Mouse (Mus musculus) monocyte, adult 2 months (primary cell): ENCODE measurements around the gene Cfap58.

Experiments used
- DNase-seq, 2 experiments: peaks; one replicate each; pipeline ENCODE4 v3.0.0; 2022; ENCODE audit warnings: low spot score in 2 of 2, low read depth in 1 of 2

The Cfap58 gene

DNA sequence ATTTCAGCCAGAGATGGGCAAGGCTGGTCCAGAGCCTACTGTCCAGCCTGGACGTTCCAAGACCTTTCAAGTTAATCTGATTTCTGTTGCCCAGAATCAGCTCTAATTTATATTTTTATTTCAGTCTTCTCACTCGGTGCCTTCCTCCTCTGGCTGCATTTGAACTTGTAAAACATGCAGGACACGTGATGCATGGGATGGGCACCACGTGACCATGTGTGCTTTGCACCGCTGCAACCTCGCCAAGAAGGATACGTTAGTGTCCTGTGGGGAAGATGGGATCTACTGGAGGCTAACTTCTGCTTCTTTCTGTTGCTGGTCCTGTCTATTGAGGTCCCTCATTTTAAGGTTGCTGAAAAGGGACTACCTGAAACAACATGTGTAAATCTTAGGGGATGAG lies 109.8 kb downstream of the Cfap58 start:
- no peak for DNase-seq

DNA sequence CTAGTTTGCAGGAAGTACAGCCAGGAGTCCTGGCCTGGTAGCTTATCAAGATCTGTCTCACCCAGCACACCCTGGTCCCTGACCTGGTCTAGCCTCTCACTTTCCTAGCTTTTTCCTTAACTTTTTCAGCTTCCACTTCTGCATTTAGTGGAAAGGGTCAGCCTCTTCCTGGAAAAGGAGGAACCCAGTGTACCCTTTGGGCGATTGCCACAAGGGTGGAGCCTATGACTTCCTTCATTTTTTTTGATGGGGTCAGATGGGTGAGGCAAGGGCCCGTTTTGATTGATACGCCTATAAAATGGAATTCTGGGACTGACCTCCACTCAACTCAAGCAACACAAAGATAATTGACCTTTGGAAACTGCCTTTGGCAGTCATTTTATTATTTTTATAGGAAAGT lies 111.9 kb downstream of the Cfap58 start:
- no peak for DNase-seq

DNA sequence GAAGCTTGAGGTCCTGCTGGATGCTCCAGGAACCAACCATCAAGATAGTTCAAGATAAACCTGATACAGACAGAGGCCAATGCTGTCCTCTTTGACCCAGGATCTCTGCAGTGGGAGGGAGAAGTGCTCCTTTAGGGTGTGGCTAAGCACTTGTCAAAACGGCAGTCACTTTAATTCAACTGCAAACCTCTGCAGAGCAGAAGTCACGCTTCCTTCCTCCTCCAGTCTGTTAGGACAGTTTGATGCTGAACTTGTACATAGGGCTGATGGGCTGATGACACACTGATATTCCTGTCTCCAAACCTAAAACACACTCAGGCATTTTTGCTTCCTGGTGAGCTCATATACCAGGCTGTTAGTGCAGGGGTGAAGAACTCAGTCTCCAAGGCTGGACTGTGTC lies 125.8 kb downstream of the Cfap58 start:
- DNase-seq = no peak

DNA sequence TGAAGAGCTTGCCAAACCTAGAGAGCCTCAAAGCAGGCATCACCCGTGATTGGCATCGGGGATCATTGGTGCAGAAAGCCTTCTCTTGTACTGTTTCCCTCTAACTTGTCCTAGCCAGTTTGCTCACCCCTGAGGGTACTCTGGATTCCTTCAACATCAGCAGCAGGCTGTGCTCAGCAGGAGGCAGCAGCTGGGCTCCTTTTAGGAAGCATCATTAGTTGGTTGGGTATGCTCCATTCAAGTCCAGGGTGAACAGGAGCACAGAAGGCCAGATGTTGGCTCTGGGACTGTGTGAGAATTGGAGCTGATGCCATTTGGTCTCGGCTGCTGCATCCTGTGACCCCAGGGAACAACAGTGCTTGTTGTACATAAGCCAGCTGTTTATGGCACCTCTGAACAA lies 142.2 kb downstream of the Cfap58 start:
- DNase-seq = no peak

DNA sequence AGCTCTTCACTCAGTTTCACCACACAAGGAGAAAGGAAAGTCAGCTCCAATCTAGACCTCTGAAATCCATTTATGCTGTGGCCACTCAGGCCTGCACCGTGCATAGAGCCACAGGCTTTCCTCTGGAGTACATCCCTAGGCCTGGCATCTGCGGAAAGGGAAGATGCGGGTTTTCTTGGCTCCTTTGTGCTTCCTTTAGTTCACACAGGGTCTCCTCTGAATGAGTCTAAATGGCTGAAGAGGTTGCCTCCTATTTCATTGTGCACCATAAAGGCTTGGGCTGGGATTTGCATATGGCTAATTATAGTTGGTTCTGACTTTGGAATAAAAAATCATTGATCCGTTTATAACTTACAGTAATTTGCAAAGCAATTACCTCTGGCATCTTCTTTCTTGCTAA lies 144.0 kb downstream of the Cfap58 start:
- DNase-seq = no peak
